Mouse (Mus musculus): Measurements from ENCODE around the gene Mfsd11. TPM values are rescaled to one million over a fixed set of nuclear protein-coding genes. Genes with fewer than 3 reads are reported as not detected.

The Mfsd11 gene
- polyA plus RNA-seq, 2 experiments, result 35.0 to 46.0 TPM

DNA sequence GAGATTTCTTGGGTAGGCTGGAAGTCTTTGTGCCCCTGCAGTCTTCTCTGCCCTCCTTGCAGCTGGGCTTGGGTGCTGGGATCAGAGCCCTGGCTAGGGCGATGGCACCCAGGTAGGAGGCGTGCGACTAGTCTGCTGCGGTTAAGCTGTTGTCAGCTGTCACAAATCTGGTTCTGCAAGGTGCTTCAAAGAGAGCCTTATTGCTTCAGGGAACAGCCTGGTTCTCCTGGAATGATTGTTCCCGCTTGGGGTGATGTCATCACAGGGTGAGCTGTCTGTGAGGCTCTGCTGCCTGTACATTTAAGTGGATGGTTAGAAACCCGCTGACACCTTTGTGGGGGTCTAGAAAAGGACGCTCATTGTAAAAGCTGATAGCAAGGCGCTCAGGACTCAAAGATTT lies 17.0 kb downstream of the Mfsd11 start:
- Histone ChIP-seq H3K4me2 (replicated peaks; ENCODE audit: low read depth, low read length, severe bottlenecking) (no peak overlapping the region), H3K9ac (ENCODE audit: low read depth, low read length, severe bottlenecking) (no peak overlapping the region), H3K4me1 (ENCODE audit: control insufficient read depth, insufficient read depth, low read length) (no peaks in the 10 kb centered on the region), H3K4me3 (replicated peaks; ENCODE audit: low read length) (no peak overlapping the region), H3K27ac (replicated peaks; ENCODE audit: low read depth, low read length) (no peak overlapping the region), H3K36me3 (ENCODE audit: control insufficient read depth, insufficient read depth, low read length) (peaks cover 76% of the 10 kb centered on the region), H3K27me3 (ENCODE audit: control insufficient read depth, insufficient read depth, low read length) (no peaks in the 10 kb centered on the region), H3K9me3 (ENCODE audit: control insufficient read depth, low read length) (no peaks in the 10 kb centered on the region)
- DNase-seq (ENCODE audit: low spot score), result peak; percentile 56
- 80% methylated on average over 8 of the region's 8 CpGs for WGBS
- no peak for ATAC-seq (ENCODE audit: low FRiP score, low read depth)
- TF ChIP-seq POLR2A (IDR thresholded peaks at IDR 0.05; ENCODE audit: borderline replicate concordance, extremely low read depth, insufficient read depth, insufficient read length), result no peak

DNA sequence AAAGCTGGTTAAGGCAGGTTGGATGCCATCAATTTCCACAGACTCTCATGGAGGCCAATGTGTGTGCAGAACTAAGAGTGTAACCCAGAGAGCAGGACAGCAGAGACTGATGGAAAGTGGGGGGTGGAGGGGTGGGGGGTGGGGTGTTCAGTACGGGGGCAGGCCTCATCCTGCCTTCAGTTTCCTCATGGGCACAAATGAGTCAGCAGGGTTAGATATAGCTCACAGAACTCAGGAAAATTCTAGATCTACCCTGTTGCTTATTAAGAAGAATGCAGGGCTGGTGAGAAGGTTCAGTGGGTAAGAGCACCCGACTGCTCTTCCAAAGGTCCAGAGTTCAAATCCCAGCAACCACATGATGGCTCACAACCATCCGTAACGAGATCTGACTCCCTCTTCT lies 17.4 kb downstream of the Mfsd11 start:
- no peak overlapping the region for H3K9ac ChIP-seq (ENCODE audit: low read depth, low read length, severe bottlenecking)
- peaks cover 76% of the 10 kb centered on the region for H3K36me3 ChIP-seq (ENCODE audit: control insufficient read depth, insufficient read depth, low read length)
- TF ChIP-seq POLR2A (IDR thresholded peaks at IDR 0.05; ENCODE audit: borderline replicate concordance, extremely low read depth, insufficient read depth, insufficient read length), result no peak
- no peaks in the 10 kb centered on the region for H3K9me3 ChIP-seq (ENCODE audit: control insufficient read depth, low read length)
- no peak overlapping the region for H3K4me3 ChIP-seq (replicated peaks; ENCODE audit: low read length)
- H3K4me1 ChIP-seq (ENCODE audit: control insufficient read depth, insufficient read depth, low read length), result no peaks in the 10 kb centered on the region
- WGBS, result 77% methylated on average over 4 of the region's 4 CpGs
- H3K27ac ChIP-seq (replicated peaks; ENCODE audit: low read depth, low read length), result no peak overlapping the region
- no peak overlapping the region for H3K4me2 ChIP-seq (replicated peaks; ENCODE audit: low read depth, low read length, severe bottlenecking)
- DNase-seq (ENCODE audit: low spot score) (no peak), ATAC-seq (ENCODE audit: low FRiP score, low read depth) (no peak)
- H3K27me3 ChIP-seq (ENCODE audit: control insufficient read depth, insufficient read depth, low read length), result no peaks in the 10 kb centered on the region

- DNase-seq (ENCODE audit: low spot score) (peak; percentile 42), ATAC-seq (ENCODE audit: low FRiP score, low read depth) (no peak)
- Histone ChIP-seq H3K4me1 (ENCODE audit: control insufficient read depth, insufficient read depth, low read length) (no peaks in the 10 kb centered on the region), H3K27ac (replicated peaks; ENCODE audit: low read depth, low read length) (no peak overlapping the region), H3K9me3 (ENCODE audit: control insufficient read depth, low read length) (no peaks in the 10 kb centered on the region), H3K4me2 (replicated peaks; ENCODE audit: low read depth, low read length, severe bottlenecking) (no peak overlapping the region), H3K27me3 (ENCODE audit: control insufficient read depth, insufficient read depth, low read length) (no peaks in the 10 kb centered on the region), H3K36me3 (ENCODE audit: control insufficient read depth, insufficient read depth, low read length) (peaks cover 62% of the 10 kb centered on the region), H3K9ac (ENCODE audit: low read depth, low read length, severe bottlenecking) (no peak overlapping the region), H3K4me3 (replicated peaks; ENCODE audit: low read length) (no peak overlapping the region)
- no peak for TF ChIP-seq POLR2A (IDR thresholded peaks at IDR 0.05; ENCODE audit: borderline replicate concordance, extremely low read depth, insufficient read depth, insufficient read length)
- 72% methylated on average over 9 of the region's 9 CpGs for WGBS
These were observed 19.3 kb downstream of the Mfsd11 start for GRCm38 (mm10) chr11:116871538-116871937.

DNA sequence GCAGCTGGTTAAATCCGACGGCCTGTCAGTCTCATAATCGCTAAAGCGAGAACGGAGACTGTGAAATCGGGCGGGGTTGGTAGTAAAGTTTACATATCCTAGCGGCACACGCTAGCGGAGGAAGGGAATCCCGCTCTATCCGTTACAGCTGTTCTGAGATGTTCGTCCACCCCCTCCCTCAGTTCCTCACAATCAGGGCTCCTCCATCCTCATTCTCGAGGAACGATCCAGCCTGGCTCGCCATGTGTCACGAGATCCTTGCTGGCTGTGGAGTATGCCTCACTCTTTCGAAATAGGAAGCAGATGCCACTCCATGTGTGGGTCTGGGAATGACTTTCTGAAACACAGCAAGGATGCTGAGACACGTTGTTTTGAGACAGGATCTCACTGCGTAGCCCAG lies 21.7 kb downstream of the Mfsd11 start:
- no peaks in the 10 kb centered on the region for H3K27me3 ChIP-seq (ENCODE audit: control insufficient read depth, insufficient read depth, low read length)
- H3K4me2 ChIP-seq (replicated peaks; ENCODE audit: low read depth, low read length, severe bottlenecking), result no peak overlapping the region
- ATAC-seq (ENCODE audit: low FRiP score, low read depth) (peak; percentile 56), DNase-seq (ENCODE audit: low spot score) (peak; percentile 73)
- WGBS, result 59% methylated on average over 20 of the region's 20 CpGs
- no peak overlapping the region for H3K27ac ChIP-seq (replicated peaks; ENCODE audit: low read depth, low read length)
- no peak overlapping the region for H3K4me3 ChIP-seq (replicated peaks; ENCODE audit: low read length)
- no peak for TF ChIP-seq POLR2A (IDR thresholded peaks at IDR 0.05; ENCODE audit: borderline replicate concordance, extremely low read depth, insufficient read depth, insufficient read length)
- H3K9ac ChIP-seq (ENCODE audit: low read depth, low read length, severe bottlenecking), result no peak overlapping the region
- H3K9me3 ChIP-seq (ENCODE audit: control insufficient read depth, low read length), result no peaks in the 10 kb centered on the region
- no peaks in the 10 kb centered on the region for H3K4me1 ChIP-seq (ENCODE audit: control insufficient read depth, insufficient read depth, low read length)
- H3K36me3 ChIP-seq (ENCODE audit: control insufficient read depth, insufficient read depth, low read length), result peaks cover 50% of the 10 kb centered on the region

GRCm38 (mm10) chr11:116878454-116878853 lies 26.2 kb downstream of the Mfsd11 start:
- Histone ChIP-seq H3K27ac (replicated peaks; ENCODE audit: low read depth, low read length) (no peak overlapping the region), H3K4me3 (replicated peaks; ENCODE audit: low read length) (no peak overlapping the region), H3K27me3 (ENCODE audit: control insufficient read depth, insufficient read depth, low read length) (no peaks in the 10 kb centered on the region), H3K36me3 (ENCODE audit: control insufficient read depth, insufficient read depth, low read length) (peaks cover 15% of the 10 kb centered on the region), H3K4me1 (ENCODE audit: control insufficient read depth, insufficient read depth, low read length) (no peaks in the 10 kb centered on the region), H3K4me2 (replicated peaks; ENCODE audit: low read depth, low read length, severe bottlenecking) (no peak overlapping the region), H3K9ac (ENCODE audit: low read depth, low read length, severe bottlenecking) (no peak overlapping the region), H3K9me3 (ENCODE audit: control insufficient read depth, low read length) (no peaks in the 10 kb centered on the region)
- ATAC-seq (ENCODE audit: low FRiP score, low read depth) (no peak), DNase-seq (ENCODE audit: low spot score) (no peak)
- WGBS, result 59% methylated on average over 8 of the region's 8 CpGs
- TF ChIP-seq POLR2A (IDR thresholded peaks at IDR 0.05; ENCODE audit: borderline replicate concordance, extremely low read depth, insufficient read depth, insufficient read length), result no peak

DNA sequence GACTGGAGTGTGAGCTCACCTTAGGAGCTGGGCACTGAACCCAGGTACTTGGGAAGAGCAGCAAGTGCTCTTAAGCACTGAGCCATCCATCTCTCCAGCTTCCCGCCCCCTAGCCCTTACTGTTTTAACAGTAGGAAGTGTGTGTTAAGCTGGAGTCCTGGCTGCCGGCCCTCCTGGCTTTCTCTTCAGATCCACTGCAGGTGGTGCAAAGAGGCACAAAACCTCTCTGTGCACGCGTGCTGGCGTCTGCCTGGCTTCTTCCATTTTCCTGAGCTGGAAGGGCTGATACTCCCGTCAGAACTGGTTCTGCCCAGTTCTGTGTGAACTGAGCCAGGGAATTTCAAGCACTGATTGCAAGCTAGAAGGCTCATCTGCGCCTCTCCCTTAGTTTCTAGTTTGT lies 28.6 kb downstream of the Mfsd11 start:
- Histone ChIP-seq H3K4me1 (ENCODE audit: control insufficient read depth, insufficient read depth, low read length) (peaks cover 3% of the 10 kb centered on the region), H3K4me2 (replicated peaks; ENCODE audit: low read depth, low read length, severe bottlenecking) (no peak overlapping the region), H3K36me3 (ENCODE audit: control insufficient read depth, insufficient read depth, low read length) (no peaks in the 10 kb centered on the region), H3K9me3 (ENCODE audit: control insufficient read depth, low read length) (no peaks in the 10 kb centered on the region), H3K27ac (replicated peaks; ENCODE audit: low read depth, low read length) (no peak overlapping the region), H3K9ac (ENCODE audit: low read depth, low read length, severe bottlenecking) (no peak overlapping the region), H3K27me3 (ENCODE audit: control insufficient read depth, insufficient read depth, low read length) (no peaks in the 10 kb centered on the region), H3K4me3 (replicated peaks; ENCODE audit: low read length) (no peak overlapping the region)
- ATAC-seq (ENCODE audit: low FRiP score, low read depth), result no peak
- WGBS, result 64% methylated on average over 7 of the region's 7 CpGs
- DNase-seq (ENCODE audit: low spot score), result no peak
- no peak for TF ChIP-seq POLR2A (IDR thresholded peaks at IDR 0.05; ENCODE audit: borderline replicate concordance, extremely low read depth, insufficient read depth, insufficient read length)

All from limb, embryonic 14.5 days (tissue).